Mouse (Mus musculus): Measurements from ENCODE around the gene Kantr. TPM values are rescaled to one million over a fixed set of nuclear protein-coding genes. Genes with fewer than 3 reads are reported as not detected.

The Kantr gene
- polyA plus RNA-seq, 1 experiment from 2014 or later, result 15.4 TPM

Other genes with a start within 250 kb of the Kantr start
- gene Iqsec2, start 183.2 kb downstream of the Kantr start, polyA plus RNA-seq (2014; fragmentation: Nextera tagmentation; extraction: Ambion mirVana), result 4.6 and 5.6 TPM in 2 replicates
- 24.9 and 25.5 TPM in 2 replicates for gene Kdm5c, start 94.5 kb downstream of the Kantr start, polyA plus RNA-seq (2014; fragmentation: Nextera tagmentation; extraction: Ambion mirVana)
- gene Tspyl2, start 14.9 kb upstream of the Kantr start, polyA plus RNA-seq (2014; fragmentation: Nextera tagmentation; extraction: Ambion mirVana), result 22.4 and 25.2 TPM in 2 replicates
- gene Gpr173, start 41.2 kb upstream of the Kantr start, polyA plus RNA-seq (2014; fragmentation: Nextera tagmentation; extraction: Ambion mirVana), result 4.2 and 4.8 TPM in 2 replicates
- not detected in 2 replicates for gene Cldn34a, start 235.8 kb upstream of the Kantr start, polyA plus RNA-seq (2014; fragmentation: Nextera tagmentation; extraction: Ambion mirVana)

Data from embryonic facial prominence, embryonic 14.5 days (tissue).